Mouse (Mus musculus) heart, embryonic 12.5 days (tissue): Measurements from ENCODE around the gene Terb1. TPM values are rescaled to one million over a fixed set of nuclear protein-coding genes. Genes with fewer than 3 reads are reported as not detected.

Experiments
- ATAC-seq: fragments of 200-750 bp; cut with Nextera tagmentation; 2 replicates; pipeline ENCODE4 v1.8.0; 2017; ENCODE audit warnings: moderate TSS enrichment, moderate library complexity; ENCODE audit not compliant: insufficient number of reproducible peaks, low FRiP score
- H3K27ac ChIP-seq: fragments of 300-500 bp; sonication (generic); 2 replicates; pipeline ENCODE4 v1.5.1; 2016; ENCODE audit warnings: mild to moderate bottlenecking, moderate library complexity; ENCODE audit not compliant: poor library complexity, severe bottlenecking
- H3K27me3 ChIP-seq: fragments of 300-500 bp; sonication (generic); replicated peaks from 2 replicates; pipeline ENCODE4 v1.6.1; 2016; ENCODE audit warnings: mild to moderate bottlenecking, moderate library complexity
- H3K36me3 ChIP-seq: fragments of 300-500 bp; sonication (generic); 2 replicates; pipeline ENCODE4 v1.6.1; 2016; ENCODE audit warnings: mild to moderate bottlenecking, moderate library complexity
- H3K4me1 ChIP-seq: fragments of 300-500 bp; sonication (generic); replicated peaks from 2 replicates; pipeline ENCODE4 v1.6.1; 2016; ENCODE audit warnings: mild to moderate bottlenecking
- H3K4me2 ChIP-seq: fragments of 300-500 bp; sonication (generic); 2 replicates; pipeline ENCODE4 v1.6.1; 2016; ENCODE audit warnings: mild to moderate bottlenecking, moderate library complexity
- H3K4me3 ChIP-seq: fragments of 300-500 bp; sonication (generic); 2 replicates; pipeline ENCODE4 v1.5.1; 2016; ENCODE audit warnings: mild to moderate bottlenecking
- H3K9ac ChIP-seq: fragments of 300-500 bp; sonication (generic); 2 replicates; pipeline ENCODE4 v1.6.1; 2016; ENCODE audit warnings: mild to moderate bottlenecking, moderate library complexity
- H3K9me3 ChIP-seq: fragments of 300-500 bp; sonication (generic); replicated peaks from 2 replicates; pipeline ENCODE4 v1.6.1; 2016; ENCODE audit warnings: mild to moderate bottlenecking, moderate library complexity
- WGBS: fragments of 180-500 bp; shearing (Covaris S2); methylation state at CpG from one replicate; pipeline ENCODE4 v1.1.7; 2016; 5-methylcytosine and 5-hydroxymethylcytosine counted together
- polyA plus RNA-seq: library from polyadenylated mRNA; unstranded; fragments of >200 nt; fragmentation: Nextera tagmentation; extraction: Ambion mirVana; gene quantifications from 2 replicates; pipeline ENCODE4 v1.2.1, GENCODE M21; 2016

Gene Terb1
- polyA plus RNA-seq, 1 experiment from 2014 or later, result 0.15 TPM

- Histone ChIP-seq H3K4me3 (no peak overlapping the region), H3K4me1 (peaks cover 16% of the 10 kb centered on the region), H3K9ac (no peak overlapping the region), H3K27me3 (no peaks in the 10 kb centered on the region), H3K4me2 (no peak overlapping the region), H3K36me3 (peaks cover 9% of the 10 kb centered on the region), H3K27ac (no peak overlapping the region), H3K9me3 (no peaks in the 10 kb centered on the region)
- 73% methylated on average over 3 of the region's 3 CpGs for WGBS
- no peak for ATAC-seq
Observed at GRCm38 (mm10) chr8:104411972-104412371, 97.7 kb downstream of the Terb1 start.

- WGBS, result 82% methylated on average over 3 of the region's 3 CpGs
- no peak for ATAC-seq
Observed at GRCm38 (mm10) chr8:104411468-104411867, 98.2 kb downstream of the Terb1 start.

GRCm38 (mm10) chr8:104410628-104411273 is 99.0 kb downstream of the Terb1 start:
- Histone ChIP-seq H3K4me3 (no peak overlapping the region), H3K27me3 (no peaks in the 10 kb centered on the region), H3K9me3 (no peaks in the 10 kb centered on the region), H3K4me1 (peaks cover 18% of the 10 kb centered on the region), H3K9ac (no peak overlapping the region), H3K4me2 (no peak overlapping the region), H3K36me3 (peaks cover 5% of the 10 kb centered on the region), H3K27ac (no peak overlapping the region)
- ATAC-seq, result no peak
- WGBS, result 66% methylated on average over 7 of the region's 7 CpGs

More at GRCm38 (mm10) chr8:104411468-104411867, 98.2 kb downstream of the Terb1 start:
- peaks cover 16% of the 10 kb centered on the region for H3K4me1 ChIP-seq
- no peak overlapping the region for H3K27ac ChIP-seq
- H3K9me3 ChIP-seq, result no peaks in the 10 kb centered on the region
- no peaks in the 10 kb centered on the region for H3K27me3 ChIP-seq
- peaks cover 5% of the 10 kb centered on the region for H3K36me3 ChIP-seq
- H3K9ac ChIP-seq, result no peak overlapping the region
- H3K4me2 ChIP-seq, result no peak overlapping the region
- no peak overlapping the region for H3K4me3 ChIP-seq

- no peak overlapping the region for H3K4me3 ChIP-seq
- H3K27ac ChIP-seq, result no peak overlapping the region
- no peak overlapping the region for H3K4me2 ChIP-seq
- H3K36me3 ChIP-seq, result no peaks in the 10 kb centered on the region
- WGBS, result 69% methylated on average over 7 of the region's 7 CpGs
- peaks cover 16% of the 10 kb centered on the region for H3K4me1 ChIP-seq
- ATAC-seq, result no peak
- no peaks in the 10 kb centered on the region for H3K9me3 ChIP-seq
- H3K27me3 ChIP-seq, result no peaks in the 10 kb centered on the region
- H3K9ac ChIP-seq, result no peak overlapping the region
Observed at GRCm38 (mm10) chr8:104408328-104409110, 101.2 kb downstream of the Terb1 start.

- H3K4me1 ChIP-seq, result peaks cover 9% of the 10 kb centered on the region
- H3K9ac ChIP-seq, result no peak overlapping the region
- H3K4me2 ChIP-seq, result no peak overlapping the region
- no peak for ATAC-seq
- H3K27me3 ChIP-seq, result no peaks in the 10 kb centered on the region
- no peak overlapping the region for H3K4me3 ChIP-seq
- WGBS, result 73% methylated on average over 6 of the region's 6 CpGs
- H3K27ac ChIP-seq, result no peak overlapping the region
- no peaks in the 10 kb centered on the region for H3K36me3 ChIP-seq
- no peaks in the 10 kb centered on the region for H3K9me3 ChIP-seq
Observed at GRCm38 (mm10) chr8:104406340-104407128, 103.2 kb downstream of the Terb1 start.

- Histone ChIP-seq H3K27ac (no peak overlapping the region), H3K36me3 (no peaks in the 10 kb centered on the region), H3K4me2 (no peak overlapping the region), H3K9me3 (no peaks in the 10 kb centered on the region), H3K4me1 (peaks cover 9% of the 10 kb centered on the region), H3K9ac (no peak overlapping the region), H3K4me3 (no peak overlapping the region), H3K27me3 (no peaks in the 10 kb centered on the region)
- ATAC-seq, result no peak
- 49% methylated on average over 15 of the region's 15 CpGs for WGBS
Observed at GRCm38 (mm10) chr8:104405430-104406187, 104.1 kb downstream of the Terb1 start.

GRCm38 (mm10) chr8:104403596-104403995 is 106.1 kb downstream of the Terb1 start:
- H3K9ac ChIP-seq, result no peak overlapping the region
- no peaks in the 10 kb centered on the region for H3K36me3 ChIP-seq
- no peak overlapping the region for H3K4me3 ChIP-seq
- no peaks in the 10 kb centered on the region for H3K27me3 ChIP-seq
- 77% methylated on average over 3 of the region's 3 CpGs for WGBS
- ATAC-seq, result no peak
- no peaks in the 10 kb centered on the region for H3K9me3 ChIP-seq
- no peak overlapping the region for H3K4me2 ChIP-seq
- no peak overlapping the region for H3K27ac ChIP-seq
- H3K4me1 ChIP-seq, result peaks cover 12% of the 10 kb centered on the region

Other genes starting within 250 kb of the Terb1 start
- not detected in 2 replicates for gene Cmtm2a, start 216.7 kb downstream of the Terb1 start, polyA plus RNA-seq
- gene Gm45711, start 199.8 kb downstream of the Terb1 start, polyA plus RNA-seq, result not detected in 2 replicates
- not detected in 2 replicates for gene Cmtm1, start 199.8 kb downstream of the Terb1 start, polyA plus RNA-seq
- gene Gm11020, start 188.3 kb downstream of the Terb1 start, polyA plus RNA-seq, result not detected in 2 replicates
- gene Cmtm2b, start 187.7 kb downstream of the Terb1 start, polyA plus RNA-seq, result not detected in 2 replicates
- gene Cmtm3, start 170.5 kb downstream of the Terb1 start, polyA plus RNA-seq, result 107 and 112 TPM in 2 replicates
- 1.7 TPM in 2 replicates for gene Cmtm4, start 114.1 kb downstream of the Terb1 start, polyA plus RNA-seq
- gene Dync1li2, start 66.9 kb downstream of the Terb1 start, polyA plus RNA-seq, result 69.1 and 76.8 TPM in 2 replicates
- 77.0 and 81.0 TPM in 2 replicates for gene Nae1, start 24.7 kb upstream of the Terb1 start, polyA plus RNA-seq
- gene Car7, start 24.8 kb upstream of the Terb1 start, polyA plus RNA-seq, result 0.78 and 0.91 TPM in 2 replicates
- 8.6 and 9.0 TPM in 2 replicates for gene Pdp2, start 81.5 kb upstream of the Terb1 start, polyA plus RNA-seq
- gene Cdh16, start 114.5 kb upstream of the Terb1 start, polyA plus RNA-seq, result 16.1 and 18.6 TPM in 2 replicates
- 299 and 301 TPM in 2 replicates for gene Rrad, start 121.4 kb upstream of the Terb1 start, polyA plus RNA-seq
- 187 and 195 TPM in 2 replicates for gene Ciao2b, start 132.1 kb upstream of the Terb1 start, polyA plus RNA-seq
- not detected in 2 replicates for gene Ces2a, start 224.1 kb upstream of the Terb1 start, polyA plus RNA-seq